Mouse (Mus musculus) Patski (cell line): ENCODE results near the gene Olfr727. TPM values are rescaled to one million over a fixed set of nuclear protein-coding genes. Genes with fewer than 3 reads are reported as not detected.

Experiments used
- ATAC-seq: fragments of 100-300 bp; one replicate; pipeline ENCODE4 v1.8.0; 2021
- CTCF ChIA-PET: fragments of 350-600 bp; sonication (Branson Sonifier 250); formaldehyde crosslinking; loops from one replicate; lab custom pipeline; 2022; ENCODE audit warnings: inconsistent platforms; lab: Charles Lee
- POLR2A ChIA-PET: fragments of 350-600 bp; sonication (Branson Sonifier 250); formaldehyde crosslinking; loops from one replicate; lab custom pipeline; 2022; ENCODE audit warnings: antibody characterized with exemption, inconsistent platforms; lab: Charles Lee
- DNase-seq: peaks from one replicate; pipeline ENCODE4 v3.0.0-alpha.2; 2011; ENCODE audit warnings: low read depth, low spot score
- H3K27me3 ChIP-seq: fragments of 371-371 bp; one replicate; pipeline ENCODE4 v1.5.1; 2021
- CTCF ChIP-seq: fragments of 100-300 bp; IDR thresholded peaks from one replicate; pipeline ENCODE4 v1.5.1; 2021
- in situ Hi-C: fragments of 300-500 bp; cut with MboI; formaldehyde crosslinking; loops from 3 replicates; pipeline ENCODE4 v1.11.1; 2018; ENCODE audit warnings: low pct_unique_long_range_greater_than_20kb, mixed read lengths
- polyA plus RNA-seq: library from polyadenylated mRNA; unstranded; gene quantifications from one replicate; pipeline ENCODE4 v1.2.3, GENCODE M21; 2021

Gene Olfr727
- polyA plus RNA-seq: not detected

DNA sequence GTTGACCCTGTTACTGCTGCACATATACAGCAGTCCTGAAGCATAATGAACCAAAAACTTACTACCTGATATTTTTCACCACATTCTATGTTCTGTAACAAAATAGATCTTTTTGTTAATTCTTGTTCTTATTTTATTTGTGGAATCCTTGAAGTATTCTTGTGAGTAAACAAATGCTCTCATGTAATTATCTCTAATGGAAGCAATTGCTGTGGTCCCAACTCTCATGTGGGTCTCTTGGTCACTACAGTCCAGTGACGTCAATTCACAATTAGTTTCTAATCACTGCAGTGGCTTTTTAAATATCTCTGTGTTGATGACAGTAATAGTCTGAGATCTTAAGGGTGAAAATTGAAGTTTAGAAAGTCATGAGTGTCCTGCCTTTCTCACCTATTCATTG, at the start of gene Olfr727:
Olfr727 (plus strand) TSS at position 301 of the 400 bp plus-strand sequence.
- no peak for TF ChIP-seq CTCF
- no peaks in the 10 kb centered on the region for H3K27me3 ChIP-seq
- POLR2A ChIA-PET: no interaction called here
- no peak for DNase-seq
- CTCF ChIA-PET: no interaction called here
- no peak for ATAC-seq
- in situ Hi-C loops: no loop called here

DNA sequence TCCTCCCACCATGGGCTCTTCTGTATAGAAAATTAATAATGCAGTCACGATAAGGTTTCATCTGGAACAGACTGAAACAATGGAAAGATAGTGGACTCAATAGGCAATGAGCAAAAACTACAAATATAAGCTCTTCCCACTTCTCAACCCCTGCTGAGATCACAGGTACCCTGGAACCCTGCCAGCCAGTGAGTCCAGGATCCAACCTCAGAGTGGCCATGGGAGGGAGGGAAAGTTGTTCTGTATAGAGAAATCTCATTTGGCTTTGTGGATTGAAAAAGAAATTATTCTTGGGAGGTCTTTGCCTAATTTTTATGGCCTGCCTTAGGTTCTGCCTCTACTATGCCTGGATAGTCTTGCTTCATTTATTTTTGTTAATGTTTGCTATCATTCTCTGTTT, 32.1 kb upstream of the Olfr727 start, which contains the start of gene Olfr726:
Olfr726 (minus strand) TSS at position 101 of the 400 bp plus-strand sequence.
- POLR2A ChIA-PET: no interaction called here
- ATAC-seq: no peak
- CTCF ChIA-PET: no interaction called here

DNA sequence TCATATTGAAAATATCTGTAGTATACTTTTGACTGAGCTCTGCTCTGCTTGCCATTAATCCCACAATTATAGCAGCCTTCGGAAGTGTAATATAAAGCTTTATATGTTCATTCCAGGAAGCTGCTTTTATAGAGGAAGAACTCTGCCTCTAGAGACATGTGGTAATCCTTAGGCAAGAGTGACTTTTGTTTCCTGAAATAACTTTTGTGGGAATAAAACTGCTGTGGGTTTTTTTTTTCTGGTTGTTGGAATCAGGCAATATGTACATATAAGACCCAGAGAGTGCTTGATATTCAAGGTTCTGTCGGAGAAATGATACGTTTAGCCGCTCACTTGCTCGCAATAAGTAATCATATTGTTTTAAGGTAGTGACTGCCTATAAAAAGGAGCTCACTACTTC, 19.6 kb downstream of the Olfr727 start, which contains the start of gene Olfr728:
Olfr728 (minus strand) TSS at position 101 of the 400 bp plus-strand sequence.
- CTCF ChIA-PET: no interaction called here
- no peak for ATAC-seq
- no peaks in the 10 kb centered on the region for H3K27me3 ChIP-seq
- POLR2A ChIA-PET: no interaction called here
- DNase-seq: no peak
- in situ Hi-C loops: no loop called here
- no peak for TF ChIP-seq CTCF

More for the DNA sequence above, 32.1 kb upstream of the Olfr727 start, which contains the start of gene Olfr726:
- in situ Hi-C loops: no loop called here
- H3K27me3 ChIP-seq: no peaks in the 10 kb centered on the region
- no peak for TF ChIP-seq CTCF
- DNase-seq: no peak

DNA sequence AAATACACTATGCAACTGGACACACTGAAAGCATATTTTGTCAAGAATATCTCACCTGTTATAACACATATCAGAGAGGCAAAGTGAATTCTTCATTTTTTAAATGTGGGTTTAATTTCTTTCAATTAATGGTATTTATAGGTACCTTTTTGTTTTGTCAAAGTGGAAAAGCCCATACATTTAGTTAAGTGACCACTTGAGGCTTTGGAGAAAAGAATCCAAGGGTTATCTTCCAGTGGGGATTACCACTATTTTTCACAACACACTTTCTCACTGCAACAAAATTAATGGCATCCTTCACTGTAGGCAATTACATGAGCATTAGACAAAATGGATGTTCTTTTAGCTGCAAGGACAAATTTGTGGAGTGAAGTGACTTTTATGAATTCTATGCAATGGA, 29.8 kb downstream of the Olfr727 start, which contains the start of gene Olfr729:
Olfr729 (minus strand) TSS at position 101 of the 400 bp plus-strand sequence.
- CTCF ChIA-PET: no interaction called here
- no peaks in the 10 kb centered on the region for H3K27me3 ChIP-seq
- in situ Hi-C loops: no loop called here
- DNase-seq (no peak), ATAC-seq (no peak)
- no peak for TF ChIP-seq CTCF
- POLR2A ChIA-PET: no interaction called here

Other genes with a start within 250 kb of the Olfr727 start
- not detected for gene Olfr722, start 221.2 kb upstream of the Olfr727 start, polyA plus RNA-seq
- gene Olfr723, start 191.4 kb upstream of the Olfr727 start, polyA plus RNA-seq: not detected
- gene Olfr724, start 159.9 kb upstream of the Olfr727 start, polyA plus RNA-seq: not detected
- gene Olfr725, start 82.8 kb upstream of the Olfr727 start, polyA plus RNA-seq: not detected
- not detected for gene Olfr726, start 32.2 kb upstream of the Olfr727 start, polyA plus RNA-seq
- gene Olfr728, start 19.5 kb downstream of the Olfr727 start, polyA plus RNA-seq: not detected
- not detected for gene Olfr729, start 29.7 kb downstream of the Olfr727 start, polyA plus RNA-seq
- gene Olfr730, start 65.0 kb downstream of the Olfr727 start, polyA plus RNA-seq: not detected
- not detected for gene Olfr731, start 118.7 kb downstream of the Olfr727 start, polyA plus RNA-seq
- not detected for gene Olfr732, start 161.0 kb downstream of the Olfr727 start, polyA plus RNA-seq
- not detected for gene Olfr733, start 178.3 kb downstream of the Olfr727 start, polyA plus RNA-seq
- not detected for gene Olfr734, start 203.6 kb downstream of the Olfr727 start, polyA plus RNA-seq
- gene Olfr735, start 225.7 kb downstream of the Olfr727 start, polyA plus RNA-seq: not detected
- not detected for gene Tlr11, start 234.7 kb downstream of the Olfr727 start, polyA plus RNA-seq